Mouse (Mus musculus) embryonic facial prominence, embryonic 15.5 days (tissue): ENCODE results near the gene Gm3854. TPM values are rescaled to one million over a fixed set of nuclear protein-coding genes. Genes with fewer than 3 reads are reported as not detected.
A peak's percentile ranks its signal among the peaks of the same experiment; 100 is the strongest.
"Not testable (repeated sequence)": the region's sequence is repeated elsewhere in the genome, so short reads cannot be mapped to it uniquely, and the experiment has no call there.

Experiments used
- ATAC-seq: fragments of 200-750 bp; cut with Nextera tagmentation; 2 replicates; pipeline ENCODE4 v1.8.0; 2017; ENCODE audit warnings: low read depth, moderate TSS enrichment; ENCODE audit not compliant: insufficient number of reproducible peaks, low FRiP score, low TSS enrichment
- H3K27ac ChIP-seq: fragments of 300-500 bp; sonication (generic); replicated peaks from 2 replicates; pipeline ENCODE4 v1.5.1; 2015; ENCODE audit warnings: mild to moderate bottlenecking, inconsistent platforms
- H3K27me3 ChIP-seq: fragments of 300-500 bp; sonication (generic); 2 replicates; pipeline ENCODE4 v1.6.1; 2015; ENCODE audit warnings: inconsistent platforms
- H3K36me3 ChIP-seq: fragments of 300-500 bp; sonication (generic); 2 replicates; pipeline ENCODE4 v1.6.1; 2015; ENCODE audit warnings: mild to moderate bottlenecking, inconsistent platforms
- H3K4me1 ChIP-seq: fragments of 300-500 bp; sonication (generic); 2 replicates; pipeline ENCODE4 v1.6.1; 2015; ENCODE audit warnings: inconsistent platforms
- H3K4me2 ChIP-seq: fragments of 300-500 bp; sonication (generic); replicated peaks from 2 replicates; pipeline ENCODE4 v1.6.1; 2015; ENCODE audit warnings: mild to moderate bottlenecking, inconsistent platforms
- H3K4me3 ChIP-seq: fragments of 300-500 bp; sonication (generic); replicated peaks from 2 replicates; pipeline ENCODE4 v1.5.1; 2015; ENCODE audit warnings: mild to moderate bottlenecking, inconsistent platforms
- H3K9ac ChIP-seq: fragments of 300-500 bp; sonication (generic); 2 replicates; pipeline ENCODE4 v1.6.1; 2015; ENCODE audit warnings: inconsistent platforms
- H3K9me3 ChIP-seq: fragments of 300-500 bp; sonication (generic); replicated peaks from 2 replicates; pipeline ENCODE4 v1.6.1; 2016; ENCODE audit warnings: inconsistent platforms
- WGBS: fragments of 180-500 bp; shearing (Covaris S2); methylation state at CpG from one replicate; pipeline ENCODE4 v1.1.7; 2015; 5-methylcytosine and 5-hydroxymethylcytosine counted together
- polyA plus RNA-seq: library from polyadenylated mRNA; unstranded; fragments of >200 nt; fragmentation: Nextera tagmentation; extraction: Ambion mirVana; gene quantifications from 2 replicates; pipeline ENCODE4 v1.2.1, GENCODE M21; 2015

Gene Gm3854
- 1.8 and 1.9 TPM in 2 replicates for polyA plus RNA-seq

DNA sequence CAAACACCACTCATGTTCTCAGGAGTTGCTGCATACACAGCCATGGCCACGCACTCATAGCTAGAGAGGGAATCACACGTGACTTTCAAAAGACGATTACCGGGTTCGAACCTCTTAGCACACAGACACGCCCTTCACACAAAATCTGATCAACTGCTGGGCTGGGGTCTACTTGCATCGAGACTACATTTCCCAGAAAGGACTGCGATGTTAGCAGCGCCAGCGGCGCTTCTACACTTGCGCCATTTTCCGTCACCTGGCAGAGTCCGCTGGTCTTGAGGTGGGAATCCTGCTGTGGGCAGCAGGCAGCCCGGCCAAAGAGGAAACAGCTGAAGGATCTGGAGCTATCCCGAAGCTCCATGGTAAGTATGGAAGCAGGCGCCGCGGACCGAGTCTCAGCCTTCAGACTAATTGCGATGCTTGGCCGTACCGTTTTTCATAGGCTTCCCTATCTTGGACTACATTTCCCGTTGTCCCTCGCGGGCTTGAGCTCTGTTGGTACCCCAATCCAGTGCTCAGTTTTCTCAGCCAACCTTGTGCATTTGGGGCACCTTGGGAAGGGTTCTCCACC lies at the start of gene Gm3854:
Gene Gm3854, plus strand, starts transcription at position 259 of the 571 bp plus-strand sequence.
- peak within 1 kb of the TSS; percentile 12; the same call in 1 of the 2 replicates for H3K9ac ChIP-seq
- H3K27ac ChIP-seq: peak within 1 kb of the TSS; percentile 61; the same call in 1 of the 2 replicates
- H3K36me3 ChIP-seq: no peaks in the 10 kb centered on the region
- WGBS: under 1% methylated on average over 26 of the region's 26 CpGs
- H3K4me1 ChIP-seq: no peaks in the 10 kb centered on the region
- peak within 1 kb of the TSS; percentile 69 for H3K4me3 ChIP-seq
- H3K9me3 ChIP-seq: no peaks in the 10 kb centered on the region
- H3K27me3 ChIP-seq: no peaks in the 10 kb centered on the region
- ATAC-seq: peak; percentile 85
- H3K4me2 ChIP-seq: peak within 1 kb of the TSS; percentile 48

DNA sequence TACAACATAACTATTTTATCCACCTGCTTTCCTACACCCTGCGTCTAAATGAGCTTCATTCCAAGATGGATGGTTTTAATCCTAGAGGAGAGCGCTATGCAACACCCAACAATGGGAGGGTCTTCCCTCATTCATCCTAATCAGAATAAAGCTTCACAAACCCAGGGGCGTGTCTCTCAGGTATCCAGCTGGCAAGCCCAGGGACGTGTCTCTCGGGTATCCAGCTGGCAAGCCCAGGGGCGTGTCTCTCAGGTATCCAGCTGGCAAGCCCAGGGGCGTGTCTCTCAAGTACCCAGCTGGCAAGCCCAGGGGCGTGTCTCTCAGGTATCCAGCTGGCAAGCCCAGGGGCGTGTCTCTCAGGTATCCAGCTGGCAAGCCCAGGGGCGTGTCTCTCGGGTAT lies 42.8 kb upstream of the Gm3854 start:
- not testable (repeated sequence) for H3K27me3 ChIP-seq, H3K4me2 ChIP-seq, H3K9me3 ChIP-seq, ATAC-seq, H3K4me3 ChIP-seq, H3K4me1 ChIP-seq, H3K9ac ChIP-seq, H3K27ac ChIP-seq
- peaks cover 47% of the 10 kb centered on the region for H3K36me3 ChIP-seq
- 69% methylated on average over 11 of the region's 11 CpGs for WGBS

DNA sequence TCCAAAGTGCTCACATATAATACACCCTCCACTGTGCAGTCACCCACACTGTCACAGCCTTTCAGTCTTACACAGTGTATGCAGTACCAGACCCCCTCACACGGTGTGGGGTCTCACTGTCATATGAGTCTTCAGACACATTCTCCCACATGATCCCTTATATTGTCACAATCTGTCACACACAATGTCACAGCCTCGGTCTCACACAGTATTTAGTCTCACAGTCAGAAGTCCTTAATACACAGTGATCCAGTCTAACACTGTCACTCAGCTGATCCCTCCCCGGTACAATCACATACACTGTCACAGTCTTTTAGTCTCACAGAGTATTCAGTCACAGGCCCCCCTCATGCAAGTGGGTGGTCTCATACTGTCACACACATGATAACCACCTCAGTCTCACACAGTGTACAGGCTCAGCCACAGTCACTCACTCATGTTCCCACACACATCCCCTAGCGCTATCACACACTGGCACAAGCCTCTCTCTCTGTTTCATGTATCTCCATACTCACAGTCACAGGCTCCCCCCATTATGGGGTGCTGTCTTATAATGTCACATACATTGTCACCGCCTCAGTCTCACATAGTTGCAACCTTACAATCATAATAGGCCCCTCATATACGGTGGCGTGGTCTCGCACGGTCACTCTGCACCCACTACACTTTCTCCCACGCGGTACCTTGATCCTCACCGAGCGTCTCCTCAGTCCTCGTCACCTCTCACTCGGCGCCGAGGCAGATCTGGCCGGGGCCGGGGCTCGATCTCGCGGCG lies 12.9 kb upstream of the Gm3854 start:
- peak overlapping the region; percentile 72 for H3K27ac ChIP-seq
- peak overlapping the region; percentile 71 for H3K9ac ChIP-seq
- WGBS: 13% methylated on average over 23 of the region's 23 CpGs
- peaks cover 10% of the 10 kb centered on the region for H3K4me1 ChIP-seq
- H3K36me3 ChIP-seq: 0 out of 2 replicates have a peak, but pooled peaks cover 7% of the 10 kb centered on the region
- ATAC-seq: peak; percentile 82
- no peaks in the 10 kb centered on the region for H3K9me3 ChIP-seq
- peak overlapping the region; percentile 62 for H3K4me3 ChIP-seq
- no peaks in the 10 kb centered on the region for H3K27me3 ChIP-seq
- peak overlapping the region; percentile 69 for H3K4me2 ChIP-seq

DNA sequence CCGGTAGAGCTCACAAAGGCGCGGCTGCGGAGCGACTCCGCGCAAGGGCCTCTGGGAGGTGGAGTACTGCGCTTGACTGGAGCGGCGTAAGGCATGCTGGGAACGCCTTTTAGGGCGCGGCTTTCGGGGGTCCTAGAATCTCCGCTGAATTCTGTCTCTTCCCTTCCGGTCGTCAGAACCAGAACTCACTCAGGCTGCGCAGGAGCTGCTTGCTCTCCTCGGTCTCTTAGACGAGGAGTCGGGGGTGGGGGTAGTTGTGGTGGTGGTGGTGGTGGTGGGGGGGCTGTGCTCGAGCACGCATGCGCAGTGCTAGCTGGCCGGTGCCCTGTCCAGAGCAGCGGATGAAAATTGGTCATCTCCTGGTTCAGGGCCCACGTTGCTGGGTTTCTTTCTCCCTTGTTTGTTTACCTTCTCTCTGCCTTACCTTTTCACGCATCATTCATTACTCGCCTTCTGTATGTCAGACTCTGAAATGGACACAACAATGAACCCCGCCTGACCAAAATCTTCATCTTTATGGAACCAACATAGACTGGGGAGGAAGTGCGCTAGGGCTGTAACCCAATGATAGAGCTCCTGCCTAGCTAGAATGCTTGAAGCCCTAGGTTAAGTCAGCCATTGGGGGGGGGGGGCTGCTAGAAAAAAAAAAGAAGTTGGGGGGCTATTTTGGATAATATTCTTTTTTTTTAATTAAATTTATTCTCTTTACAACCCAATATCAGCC lies 12.2 kb upstream of the Gm3854 start, which contains the start of gene Zfp583:
Gene Zfp583, minus strand, starts transcription at position 53 of the 724 bp plus-strand sequence.
- Histone ChIP-seq H3K4me3 (peak within 1 kb of the TSS; percentile 62), H3K4me2 (peak within 1 kb of the TSS; percentile 69), H3K9ac (peak within 1 kb of the TSS; percentile 71), H3K9me3 (no peaks in the 10 kb centered on the region), H3K27me3 (no peaks in the 10 kb centered on the region), H3K27ac (peak within 1 kb of the TSS; percentile 72), H3K4me1 (peaks cover 10% of the 10 kb centered on the region), H3K36me3 (0 out of 2 replicates have a peak, but pooled peaks cover 7% of the 10 kb centered on the region)
- WGBS: 5% methylated on average over 31 of the region's 31 CpGs
- ATAC-seq: peak; percentile 94

DNA sequence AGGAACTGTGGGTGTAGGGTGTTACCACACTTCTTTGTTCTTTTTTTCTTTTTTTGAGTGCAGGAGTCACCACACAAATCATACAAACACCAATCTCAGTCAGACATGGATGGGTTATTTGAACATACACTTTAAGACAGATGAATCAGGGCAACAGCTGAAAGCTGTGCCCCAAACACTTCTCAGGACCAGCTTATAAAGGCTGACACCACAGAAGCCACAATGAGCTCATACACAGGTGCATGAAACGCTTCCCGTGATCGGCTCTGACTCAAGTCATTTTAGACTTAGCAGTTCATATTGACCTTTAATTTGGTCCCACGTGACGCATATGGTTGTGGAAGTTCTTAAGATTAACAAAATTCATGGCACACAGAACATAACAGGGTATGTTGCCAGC lies 3.7 kb upstream of the Gm3854 start:
- Histone ChIP-seq H3K4me3 (no peak overlapping the region), H3K27ac (no peak overlapping the region), H3K4me1 (no peaks in the 10 kb centered on the region), H3K36me3 (no peaks in the 10 kb centered on the region), H3K4me2 (no peak overlapping the region), H3K27me3 (no peaks in the 10 kb centered on the region), H3K9me3 (no peaks in the 10 kb centered on the region), H3K9ac (no peak overlapping the region)
- ATAC-seq: no peak
- 81% methylated on average over 5 of the region's 5 CpGs for WGBS

GRCm38 (mm10) chr7:6344124-6344523 lies 565 bp downstream of the Gm3854 start:
- H3K27ac ChIP-seq: no peak overlapping the region
- H3K4me1 ChIP-seq: no peaks in the 10 kb centered on the region
- no peak overlapping the region for H3K9ac ChIP-seq
- H3K9me3 ChIP-seq: no peaks in the 10 kb centered on the region
- H3K4me2 ChIP-seq: peak overlapping the region; percentile 48
- H3K4me3 ChIP-seq: peak overlapping the region; percentile 69
- 25% methylated on average over 10 of the region's 10 CpGs for WGBS
- H3K36me3 ChIP-seq: no peaks in the 10 kb centered on the region
- no peaks in the 10 kb centered on the region for H3K27me3 ChIP-seq
- no peak for ATAC-seq

- no peak for ATAC-seq
- no peaks in the 10 kb centered on the region for H3K27me3 ChIP-seq
- H3K27ac ChIP-seq: no peak overlapping the region
- 67% methylated on average over 2 of the region's 2 CpGs for WGBS
- H3K4me3 ChIP-seq: no peak overlapping the region
- no peak overlapping the region for H3K4me2 ChIP-seq
- H3K4me1 ChIP-seq: peaks cover 4% of the 10 kb centered on the region; the same call in 1 of the 2 replicates
- no peak overlapping the region for H3K9ac ChIP-seq
- peaks cover 8% of the 10 kb centered on the region; the same call in 1 of the 2 replicates for H3K36me3 ChIP-seq
- no peaks in the 10 kb centered on the region for H3K9me3 ChIP-seq
Measured at GRCm38 (mm10) chr7:6358121-6358520, 14.6 kb downstream of the Gm3854 start.

- no peaks in the 10 kb centered on the region for H3K9me3 ChIP-seq
- peaks cover 9% of the 10 kb centered on the region for H3K4me1 ChIP-seq
- WGBS: 54% methylated on average over 10 of the region's 10 CpGs
- H3K27ac ChIP-seq: no peak overlapping the region
- H3K4me3 ChIP-seq: no peak overlapping the region
- peaks cover under 1% of the 10 kb centered on the region; the same call in 1 of the 2 replicates for H3K36me3 ChIP-seq
- H3K4me2 ChIP-seq: no peak overlapping the region
- H3K9ac ChIP-seq: no peak overlapping the region
- no peaks in the 10 kb centered on the region for H3K27me3 ChIP-seq
- no peak for ATAC-seq
Measured at GRCm38 (mm10) chr7:6358937-6359590, 15.5 kb downstream of the Gm3854 start.

DNA sequence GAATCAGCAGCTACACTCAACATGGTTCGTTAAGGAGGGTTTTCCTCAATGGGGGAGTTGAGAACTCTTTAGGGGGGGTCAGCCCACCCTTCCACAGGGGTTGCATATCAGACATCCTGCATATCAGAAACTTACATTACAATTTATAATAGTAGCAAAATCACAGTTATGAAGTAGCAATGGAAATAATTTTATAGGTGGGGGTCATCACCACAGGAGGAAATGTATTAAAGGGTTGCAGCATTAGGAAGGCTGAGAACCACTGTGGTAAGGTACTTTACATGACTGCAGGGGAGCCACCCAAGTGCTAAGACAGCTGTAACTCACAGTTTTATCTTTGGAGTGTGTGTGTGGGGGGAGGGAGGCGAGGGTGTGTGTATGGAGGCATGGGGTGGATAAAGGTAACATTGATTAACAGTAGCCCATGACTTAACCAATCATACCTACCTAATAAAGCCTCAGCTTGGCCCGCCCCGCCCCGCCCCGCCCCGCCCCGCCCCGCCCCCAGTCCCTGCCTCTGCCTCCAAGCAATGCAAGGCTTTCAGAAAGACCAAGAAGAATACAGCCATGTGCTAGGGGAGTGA lies 17.0 kb downstream of the Gm3854 start:
- Histone ChIP-seq H3K4me3 (no peak overlapping the region), H3K4me2 (no peak overlapping the region), H3K27ac (no peak overlapping the region), H3K27me3 (no peaks in the 10 kb centered on the region), H3K9me3 (no peaks in the 10 kb centered on the region), H3K4me1 (peaks cover 10% of the 10 kb centered on the region), H3K9ac (no peak overlapping the region), H3K36me3 (no peaks in the 10 kb centered on the region)
- 13% methylated on average over 9 of the region's 9 CpGs for WGBS
- no peak for ATAC-seq

DNA sequence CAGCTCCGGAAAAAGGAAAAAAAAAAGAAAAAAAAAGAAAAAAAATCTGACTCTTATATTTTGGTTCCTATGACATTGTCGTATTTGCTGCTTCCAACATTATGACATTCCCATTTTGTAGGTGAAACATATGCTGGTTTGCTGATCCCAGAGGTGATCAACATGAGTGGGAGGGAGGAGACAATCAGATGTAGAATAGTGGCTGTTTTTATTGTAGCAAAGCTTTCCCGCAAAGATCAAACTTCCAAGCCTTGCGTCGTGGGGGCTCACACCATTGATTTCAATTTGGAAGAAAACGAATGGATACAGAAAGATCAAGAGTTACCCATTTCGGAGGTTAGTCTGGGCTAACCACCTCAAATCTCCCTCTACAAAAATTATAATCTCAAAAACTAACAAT lies 18.2 kb downstream of the Gm3854 start:
- H3K27ac ChIP-seq: peak overlapping the region; percentile 94
- peak overlapping the region; percentile 72 for H3K4me2 ChIP-seq
- no peak for ATAC-seq
- WGBS: 23% methylated on average over 7 of the region's 7 CpGs
- no peaks in the 10 kb centered on the region for H3K9me3 ChIP-seq
- peak overlapping the region; percentile 62 for H3K4me3 ChIP-seq
- H3K4me1 ChIP-seq: peaks cover 10% of the 10 kb centered on the region
- no peaks in the 10 kb centered on the region for H3K36me3 ChIP-seq
- H3K27me3 ChIP-seq: no peaks in the 10 kb centered on the region
- peak overlapping the region; percentile 28; the same call in 1 of the 2 replicates for H3K9ac ChIP-seq
